Mouse (Mus musculus): ENCODE results near the gene H2-DMb2.

- TF ChIP-seq POLR2A (IDR thresholded peaks at IDR 0.05; ENCODE audit: insufficient read length, low read depth) (no peak), SRF (IDR thresholded peaks at IDR 0.05; ENCODE audit: control insufficient read depth, insufficient read length, low read depth) (no peak)
These were observed 41.9 kb upstream of the H2-DMb2 start for GRCm38 (mm10) chr17:34101185-34101584.

Measured in myocyte (in vitro differentiated cells).